Mouse (Mus musculus) liver, adult (tissue): ENCODE measurements around the gene Khnyn.
A peak's percentile ranks its signal among the peaks of the same experiment; 100 is the strongest.

Experiments used
- GATA4 ChIP-seq: IDR thresholded peaks from 2 replicates; pipeline ENCODE4 v1.6.1; 2014; ENCODE audit warnings: mild to moderate bottlenecking, low read length; ENCODE audit not compliant: insufficient replicate concordance

The Khnyn gene

GRCm38 (mm10) chr14:55884713-55885113 lies at the start of gene Khnyn:
Gene Khnyn, plus strand, starts transcription at chr14:55884947.
- peak; percentile 21; the same call in 1 of the 2 replicates for TF ChIP-seq GATA4

DNA sequence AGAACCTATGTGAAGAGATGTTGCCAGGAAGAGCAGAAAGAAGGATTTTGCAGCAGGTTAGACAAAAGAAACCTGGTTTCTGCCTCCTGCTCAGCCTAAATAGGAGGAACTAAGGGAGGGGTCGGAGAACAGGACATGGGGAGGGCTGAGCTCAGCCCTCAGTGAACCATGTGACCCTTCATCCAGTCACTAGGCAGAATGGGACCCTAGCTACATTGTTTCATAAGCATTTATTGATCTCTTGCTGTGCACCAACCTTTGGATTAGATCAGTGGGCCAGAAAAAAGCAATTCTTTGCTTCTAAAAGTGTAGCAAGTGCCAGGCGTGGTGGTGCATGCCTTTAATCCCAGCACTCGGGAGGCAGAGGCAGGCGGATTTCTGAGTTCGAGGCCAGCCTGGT lies 46.4 kb upstream of the Khnyn start:
- no peak for TF ChIP-seq GATA4

DNA sequence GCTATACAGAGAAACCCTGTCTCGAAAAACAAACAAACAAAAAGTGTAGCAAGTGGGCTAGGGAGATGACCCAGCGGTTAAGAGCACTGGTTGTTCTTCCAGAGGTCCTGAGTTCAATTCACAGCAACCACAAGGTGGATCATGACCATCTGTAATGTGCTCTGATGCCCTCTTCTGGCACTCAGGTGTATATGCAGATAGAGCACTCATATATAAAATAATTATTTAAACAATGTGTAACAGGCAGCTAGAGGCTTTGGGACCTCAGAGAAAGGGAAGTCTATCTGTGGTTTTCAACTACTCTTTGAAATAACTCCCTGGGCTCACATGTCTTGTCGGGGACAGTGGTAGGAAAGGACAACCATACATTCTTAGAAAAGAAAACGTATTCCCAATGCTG lies 46.0 kb upstream of the Khnyn start:
- no peak for TF ChIP-seq GATA4

GRCm38 (mm10) chr14:55840853-55841366 lies 43.8 kb upstream of the Khnyn start:
- no peak for TF ChIP-seq GATA4

DNA sequence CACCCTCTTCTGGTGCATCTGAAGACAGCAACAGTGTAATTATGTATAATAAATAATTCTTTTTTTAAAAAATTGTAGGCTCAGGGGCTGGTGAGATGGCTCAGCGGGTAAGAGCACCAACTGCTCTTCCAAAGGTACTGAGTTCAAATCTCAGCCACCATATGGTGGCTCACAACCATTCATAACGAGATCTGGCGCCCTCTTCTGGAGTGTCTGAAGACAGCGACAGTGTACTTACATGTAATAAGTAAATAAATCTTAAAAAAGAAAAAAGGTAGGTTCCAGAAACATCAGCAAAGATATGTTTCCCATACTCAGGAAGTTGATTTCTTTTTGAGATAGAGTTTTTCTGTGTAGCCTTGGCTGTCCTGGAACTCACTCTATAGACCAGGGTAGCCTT lies 42.0 kb upstream of the Khnyn start:
- no peak for TF ChIP-seq GATA4

- TF ChIP-seq GATA4 = no peak
Measured at GRCm38 (mm10) chr14:55845506-55846294, 39.0 kb upstream of the Khnyn start.

GRCm38 (mm10) chr14:55850885-55851284 lies 33.9 kb upstream of the Khnyn start:
- no peak for TF ChIP-seq GATA4

GRCm38 (mm10) chr14:55852646-55853551 lies 31.8 kb upstream of the Khnyn start:
- TF ChIP-seq GATA4 = no peak

DNA sequence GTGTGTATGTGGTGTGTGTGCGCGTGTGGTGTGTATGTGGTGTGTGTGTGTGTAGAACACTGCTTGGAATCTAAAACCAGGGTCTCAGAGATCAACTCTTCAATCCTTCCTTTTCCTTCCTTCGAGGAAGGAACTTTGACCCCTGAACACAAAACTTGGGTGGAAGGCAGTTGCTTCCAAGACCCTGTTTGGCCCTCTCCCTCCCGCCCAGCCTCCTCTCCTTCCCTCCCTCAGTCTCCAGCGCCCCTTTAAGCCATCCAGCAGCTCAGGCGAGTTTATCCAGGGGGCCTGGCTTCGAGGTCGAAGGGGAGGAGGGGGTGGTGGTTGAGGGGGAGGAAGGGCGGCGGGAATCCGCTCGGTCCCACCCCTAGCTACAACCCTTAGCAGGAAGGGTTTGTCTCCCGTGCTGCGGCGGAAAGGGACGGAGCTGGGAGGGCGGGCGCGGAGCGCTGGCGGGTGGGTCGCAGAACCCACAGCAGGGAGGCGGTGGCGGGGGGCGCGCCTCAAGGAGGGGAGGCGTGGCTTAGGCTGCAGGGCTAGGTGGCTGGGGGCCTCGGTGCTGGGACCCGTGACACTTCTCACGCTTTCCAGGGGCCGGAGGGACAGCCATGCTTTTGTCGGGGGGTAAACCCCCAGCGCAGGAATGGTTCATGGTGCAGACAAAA lies 31.0 kb upstream of the Khnyn start, which contains the start of gene Nynrin:
TSS of gene Nynrin (plus strand) at position 390 of the 665 bp plus-strand sequence.
- TF ChIP-seq GATA4 = no peak

GRCm38 (mm10) chr14:55854406-55855100 lies 30.2 kb upstream of the Khnyn start:
- TF ChIP-seq GATA4 = no peak

GRCm38 (mm10) chr14:55855101-55855561 lies 29.6 kb upstream of the Khnyn start:
- TF ChIP-seq GATA4 = no peak

GRCm38 (mm10) chr14:55857588-55857987 lies 27.2 kb upstream of the Khnyn start:
- TF ChIP-seq GATA4 = no peak; the same call in 1 of the 2 replicates

- TF ChIP-seq GATA4 = no peak
Measured at GRCm38 (mm10) chr14:55862186-55862585, 22.6 kb upstream of the Khnyn start.

GRCm38 (mm10) chr14:55862970-55863369 lies 21.8 kb upstream of the Khnyn start:
- TF ChIP-seq GATA4 = no peak
